Mouse (Mus musculus): ENCODE data around the gene Atg3.

The Atg3 gene

DNA sequence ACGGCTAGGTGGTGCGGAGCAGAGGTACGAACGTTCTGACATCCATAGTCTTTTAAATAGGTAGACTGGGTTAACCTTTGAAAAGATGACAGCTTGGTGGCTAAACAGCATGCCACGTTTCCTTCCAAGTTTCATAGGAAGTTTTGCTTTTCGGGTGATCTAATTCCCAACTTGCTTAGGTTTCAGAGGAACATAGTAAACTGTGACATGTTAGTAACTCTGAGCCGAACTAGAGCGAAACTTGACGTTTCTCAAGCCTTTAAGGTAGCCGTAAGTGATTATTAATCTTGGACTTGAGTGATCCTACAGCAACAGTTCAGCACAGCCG lies 768 bp downstream of the Atg3 start:
- no peak for TF ChIP-seq GATA4 (IDR thresholded peaks at IDR 0.05; ENCODE audit: insufficient replicate concordance, low read length)

DNA sequence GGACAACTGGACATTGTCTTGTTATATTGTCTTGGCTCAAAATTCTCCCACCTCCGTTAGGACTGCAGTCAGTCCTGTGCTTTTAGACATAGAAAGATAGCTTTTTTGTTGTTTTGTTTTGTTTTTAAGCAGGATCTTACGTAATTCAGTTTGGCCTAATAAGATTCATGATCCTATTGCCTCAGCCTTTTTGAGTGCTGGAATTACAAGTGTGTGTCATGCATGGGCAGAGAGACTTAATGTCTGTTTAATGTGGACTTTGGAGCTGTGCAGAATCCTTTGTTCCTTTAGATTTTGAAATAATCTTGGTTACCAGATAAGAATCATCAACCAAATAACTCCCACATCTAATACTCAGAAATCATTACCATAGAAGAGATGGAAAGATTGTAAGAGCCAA lies 20.0 kb downstream of the Atg3 start:
- no peak for TF ChIP-seq GATA4 (IDR thresholded peaks at IDR 0.05; ENCODE audit: insufficient replicate concordance, low read length)

DNA sequence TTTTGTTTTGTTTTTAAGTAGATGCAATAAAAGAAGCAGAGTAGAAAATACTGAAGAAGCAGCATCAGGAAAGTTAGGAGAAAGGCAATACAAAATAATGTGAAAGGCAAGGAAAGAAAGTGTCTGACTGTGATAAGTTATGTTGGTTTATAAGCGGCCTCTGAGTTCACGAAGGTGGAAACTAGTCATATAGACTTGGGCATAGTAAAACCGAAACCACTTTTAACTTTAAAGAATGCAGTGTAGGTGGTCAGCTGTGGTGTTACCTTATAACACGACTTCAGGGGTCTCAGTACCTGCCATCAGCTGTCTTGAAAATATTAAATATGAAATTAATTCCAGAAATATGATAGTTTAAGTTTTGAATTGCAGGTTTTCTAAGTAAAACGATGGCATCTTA lies 23.2 kb downstream of the Atg3 start:
- TF ChIP-seq GATA4 (IDR thresholded peaks at IDR 0.05; ENCODE audit: insufficient replicate concordance, low read length) = no peak

DNA sequence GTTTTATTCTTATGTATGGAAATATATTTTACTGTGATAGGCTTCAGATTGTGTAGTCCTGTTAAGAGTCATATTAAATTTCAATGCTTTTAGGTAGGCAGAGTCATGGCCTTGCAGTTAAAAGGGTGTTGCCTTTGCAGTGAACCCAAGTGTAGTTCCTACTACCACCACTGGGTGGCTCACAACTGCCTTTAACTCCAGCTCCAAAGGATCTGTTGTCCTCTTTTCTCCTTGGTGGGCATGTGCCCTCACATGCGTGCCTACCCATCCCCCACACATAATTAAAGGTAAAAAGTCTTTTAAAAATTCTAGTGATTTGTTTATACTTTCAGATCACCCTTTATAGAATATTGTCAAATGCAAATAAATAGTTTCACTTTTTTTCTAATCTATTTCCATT lies 34.0 kb downstream of the Atg3 start:
- no peak for TF ChIP-seq GATA4 (IDR thresholded peaks at IDR 0.05; ENCODE audit: insufficient replicate concordance, low read length)

DNA sequence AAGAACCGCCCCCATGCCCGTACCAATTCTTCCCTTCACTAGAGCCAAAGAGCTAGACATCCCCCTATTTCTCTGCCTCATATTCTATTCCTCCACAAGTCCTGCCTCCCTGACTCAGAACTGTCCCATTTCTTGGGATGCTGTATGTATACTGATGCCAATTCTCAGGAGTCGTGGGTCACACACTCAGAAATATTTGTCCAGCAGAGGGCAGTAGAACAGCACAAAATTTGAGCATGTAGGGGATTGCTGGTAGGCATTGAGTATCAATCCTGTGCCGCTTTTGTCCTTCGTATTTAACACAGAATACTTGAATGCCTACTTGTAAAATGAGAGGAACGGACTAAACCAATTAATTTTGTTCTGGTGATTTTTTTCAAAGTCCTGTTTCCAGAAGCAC lies 38.2 kb downstream of the Atg3 start:
- no peak for TF ChIP-seq GATA4 (IDR thresholded peaks at IDR 0.05; ENCODE audit: insufficient replicate concordance, low read length)

DNA sequence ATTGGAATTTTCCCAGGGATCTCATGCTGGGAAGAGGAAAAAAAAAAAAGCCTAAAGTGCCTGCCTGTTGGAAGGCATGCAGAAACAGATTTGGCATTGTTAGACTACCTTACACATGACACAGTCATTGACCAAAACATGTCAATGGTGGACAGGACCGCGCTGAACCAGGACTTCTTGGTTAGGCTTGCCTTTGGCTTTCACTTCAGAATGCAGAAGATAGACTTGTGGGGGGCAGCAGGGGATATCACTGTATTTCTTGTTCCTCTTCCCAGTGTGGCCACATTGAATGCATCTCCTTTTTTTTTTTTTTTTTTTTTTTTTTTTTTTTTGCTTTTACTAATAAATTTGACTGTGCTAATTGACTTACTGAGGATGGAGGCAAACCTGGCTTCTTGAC lies 42.8 kb downstream of the Atg3 start:
- TF ChIP-seq GATA4 (IDR thresholded peaks at IDR 0.05; ENCODE audit: insufficient replicate concordance, low read length) = no peak

DNA sequence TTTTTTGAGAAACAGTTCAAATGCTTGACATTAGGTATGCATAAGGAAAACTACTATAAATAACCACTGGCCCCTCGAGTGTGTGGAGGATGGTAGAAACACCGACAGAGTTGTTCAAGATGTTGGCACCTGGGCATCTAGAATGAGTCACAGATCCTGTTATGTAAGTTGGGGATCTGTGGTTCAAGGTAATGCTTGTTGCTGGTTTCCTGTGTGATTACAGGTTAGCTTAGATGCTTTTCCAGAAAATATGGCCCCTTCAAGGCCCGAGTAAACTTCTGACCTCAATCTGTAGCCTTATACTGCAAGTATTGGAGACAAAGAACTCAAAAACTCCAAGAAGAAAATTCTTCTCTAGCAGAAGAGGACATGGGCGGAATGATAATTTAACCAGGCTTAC lies 45.9 kb downstream of the Atg3 start:
- TF ChIP-seq GATA4 (IDR thresholded peaks at IDR 0.05; ENCODE audit: insufficient replicate concordance, low read length) = no peak

DNA sequence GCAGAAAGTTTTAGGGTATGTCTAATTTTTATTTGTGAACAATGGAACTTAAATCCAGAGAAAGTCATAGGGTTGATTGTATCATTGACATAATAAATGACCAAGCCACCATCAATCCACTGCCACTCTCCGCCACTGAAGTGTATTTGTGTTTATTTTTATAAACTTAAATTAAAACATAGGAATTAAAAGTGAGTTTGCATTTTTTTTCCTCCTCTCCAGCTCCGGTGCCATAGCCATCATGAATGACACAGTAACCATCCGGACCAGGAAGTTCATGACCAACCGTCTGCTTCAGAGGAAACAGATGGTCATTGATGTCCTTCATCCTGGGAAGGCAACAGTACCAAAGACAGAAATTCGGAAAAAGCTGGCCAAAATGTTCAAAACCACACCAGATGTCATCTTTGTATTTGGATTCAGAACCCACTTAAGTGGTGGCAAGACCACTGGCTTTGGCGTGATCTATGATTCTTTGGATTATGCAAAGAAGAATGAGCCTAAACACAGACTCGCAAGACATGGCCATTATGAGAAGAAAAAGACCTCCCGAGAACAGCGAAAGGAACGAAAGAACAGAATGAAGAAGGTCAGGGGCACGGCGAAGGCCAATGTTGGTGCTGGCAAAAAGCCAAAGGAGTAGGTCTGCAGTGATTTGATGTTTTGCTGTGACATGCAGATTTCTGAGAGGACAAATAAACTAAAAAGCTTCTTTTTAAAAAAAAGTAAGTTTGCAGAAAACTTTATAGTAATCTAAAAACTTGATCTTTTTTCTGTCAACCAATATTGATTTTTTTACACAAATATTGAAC lies 46.5 kb downstream of the Atg3 start:
- TF ChIP-seq GATA4 (IDR thresholded peaks at IDR 0.05; ENCODE audit: insufficient replicate concordance, low read length) = no peak

DNA sequence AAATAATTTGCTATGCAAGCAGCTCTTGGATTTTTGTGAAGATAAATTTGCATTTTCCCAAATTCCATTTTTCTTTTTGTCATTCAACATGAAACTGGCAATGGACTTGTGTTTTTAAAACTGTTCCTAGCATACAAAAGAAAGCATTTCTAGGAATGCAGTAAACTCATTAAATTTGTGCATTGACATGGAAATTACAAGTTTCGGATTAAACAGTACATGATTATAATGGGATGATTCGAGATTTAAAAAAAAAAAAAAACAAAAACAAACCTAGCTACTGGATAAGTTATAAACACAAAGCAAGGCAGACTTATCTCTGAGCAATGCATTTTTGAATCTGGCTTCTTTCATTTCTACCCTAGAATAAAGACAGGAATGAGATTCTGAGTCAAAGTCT lies 63.4 kb downstream of the Atg3 start:
- TF ChIP-seq GATA4 (IDR thresholded peaks at IDR 0.05; ENCODE audit: insufficient replicate concordance, low read length) = no peak

DNA sequence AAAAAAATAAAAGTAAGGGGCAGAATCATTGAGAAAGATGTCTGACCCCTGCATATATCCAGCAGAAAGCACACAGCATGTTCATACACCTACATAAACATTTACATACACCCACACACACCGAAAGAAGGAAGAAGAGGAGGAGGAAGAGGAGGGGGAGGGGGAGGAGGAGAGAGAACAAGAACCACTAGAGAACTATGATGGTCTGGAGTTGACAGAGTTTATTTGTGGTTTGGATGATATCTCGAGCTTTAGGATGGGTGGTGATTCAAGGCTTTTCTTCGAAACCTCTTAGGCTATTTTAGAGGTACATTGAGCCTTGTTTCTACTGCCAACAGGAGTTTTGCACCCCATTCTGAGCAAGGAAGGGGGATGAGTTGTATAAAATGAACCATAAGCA lies 64.2 kb downstream of the Atg3 start:
- TF ChIP-seq GATA4 (IDR thresholded peaks at IDR 0.05; ENCODE audit: insufficient replicate concordance, low read length) = no peak

DNA sequence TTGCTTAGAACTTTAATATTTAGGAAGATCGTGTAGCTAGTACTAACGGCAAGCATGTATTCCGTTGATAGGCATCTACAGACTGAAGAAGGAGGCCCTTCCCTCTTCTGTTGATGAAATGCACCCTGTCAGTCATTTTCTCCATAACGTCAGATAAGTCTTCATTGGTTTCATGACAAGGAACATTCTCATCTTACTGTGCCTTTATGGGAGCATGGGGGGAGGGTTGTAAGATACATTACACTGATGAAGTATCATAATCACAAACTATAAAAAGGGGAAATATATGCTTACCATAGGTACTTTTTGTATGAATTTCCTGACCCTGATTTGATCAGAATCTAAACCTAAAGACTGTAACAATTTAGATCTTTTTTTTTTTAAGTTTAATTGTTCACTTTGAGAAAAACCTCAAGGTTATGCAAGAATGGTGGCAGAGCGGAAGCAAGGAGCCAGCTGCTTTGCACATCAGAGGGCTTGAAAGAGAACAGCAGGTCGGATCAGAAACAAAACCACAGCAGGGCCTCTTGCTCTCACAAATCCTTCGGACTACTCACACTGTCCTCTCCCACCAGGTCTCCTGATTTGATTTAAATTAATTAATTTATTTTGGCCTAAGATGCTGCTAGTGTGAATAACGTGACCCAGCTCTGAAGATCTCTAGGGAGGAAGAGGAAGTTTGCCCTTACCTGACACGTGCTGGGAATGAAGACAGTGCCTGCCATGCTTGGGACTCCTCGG lies 65.2 kb downstream of the Atg3 start, which contains the start of gene Btla:
Btla (plus strand) TSS at position 668 of the 741 bp plus-strand sequence.
- TF ChIP-seq GATA4 (IDR thresholded peaks at IDR 0.05; ENCODE audit: insufficient replicate concordance, low read length) = no peak

DNA sequence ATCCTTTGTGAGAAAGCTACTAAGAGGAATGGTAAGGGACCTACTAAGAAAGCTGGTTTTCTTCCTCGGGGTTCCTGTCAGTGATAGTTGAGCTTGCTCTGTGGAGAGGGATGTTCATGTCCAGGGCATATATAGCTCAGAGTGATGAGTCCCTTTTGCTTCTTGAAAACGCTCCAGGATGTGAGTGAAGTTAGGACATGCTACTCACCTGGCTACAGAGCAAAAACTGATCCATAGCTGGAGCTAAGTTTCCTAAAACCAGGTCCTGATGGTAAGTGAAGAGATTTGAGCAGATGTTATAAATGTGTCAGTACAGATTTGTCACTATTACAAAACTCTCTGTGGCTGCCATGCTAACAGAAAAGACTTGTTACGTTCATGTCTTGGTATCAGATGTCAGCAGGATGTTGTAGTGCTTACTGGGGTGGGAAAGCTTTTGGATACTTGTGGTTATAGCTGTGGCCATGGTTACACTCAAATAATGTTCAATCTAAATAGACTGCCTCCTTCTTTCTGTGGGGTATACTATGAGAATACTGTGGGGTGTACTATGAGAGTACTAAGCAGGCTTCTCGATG lies 65.9 kb downstream of the Atg3 start:
- no peak for TF ChIP-seq GATA4 (IDR thresholded peaks at IDR 0.05; ENCODE audit: insufficient replicate concordance, low read length)

DNA sequence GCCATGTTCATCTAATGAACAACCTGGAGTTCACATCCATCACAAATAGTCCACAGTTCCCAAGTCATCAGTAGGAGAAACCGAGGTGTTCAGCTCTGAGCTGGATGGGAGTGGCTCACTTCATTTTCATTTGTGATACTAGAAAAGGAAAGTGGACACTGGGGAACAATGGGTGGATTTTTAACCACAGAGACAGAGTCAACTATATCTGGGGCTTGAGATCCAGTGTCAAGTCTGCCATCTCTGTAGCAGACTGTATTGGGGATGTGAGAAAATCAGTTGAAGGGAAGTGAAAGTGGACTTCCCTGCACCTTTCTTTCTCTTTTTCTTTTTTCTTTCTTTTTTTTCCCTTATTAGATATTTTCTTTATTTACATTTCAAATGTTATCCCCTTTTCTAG lies 68.4 kb downstream of the Atg3 start:
- TF ChIP-seq GATA4 (IDR thresholded peaks at IDR 0.05; ENCODE audit: insufficient replicate concordance, low read length) = no peak

DNA sequence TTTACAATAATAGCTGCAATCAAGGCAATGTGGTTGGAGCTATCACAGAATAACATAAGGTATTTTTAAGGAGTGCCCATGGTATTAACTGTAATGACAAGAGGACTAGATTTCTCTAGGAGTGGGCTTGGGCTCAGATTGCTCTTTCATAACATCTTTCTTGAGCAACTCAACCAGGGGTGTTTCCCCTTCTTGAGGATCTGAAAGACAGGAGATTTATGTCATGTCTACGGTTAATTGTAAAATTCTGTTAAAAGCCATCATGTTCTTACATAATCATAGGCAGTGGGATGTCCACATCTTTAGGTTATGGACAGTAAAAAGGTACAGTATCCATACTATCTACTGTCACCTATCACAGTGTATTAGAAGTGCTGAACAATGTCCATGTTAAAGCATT lies 72.7 kb downstream of the Atg3 start:
- TF ChIP-seq GATA4 (IDR thresholded peaks at IDR 0.05; ENCODE audit: insufficient replicate concordance, low read length) = no peak

DNA sequence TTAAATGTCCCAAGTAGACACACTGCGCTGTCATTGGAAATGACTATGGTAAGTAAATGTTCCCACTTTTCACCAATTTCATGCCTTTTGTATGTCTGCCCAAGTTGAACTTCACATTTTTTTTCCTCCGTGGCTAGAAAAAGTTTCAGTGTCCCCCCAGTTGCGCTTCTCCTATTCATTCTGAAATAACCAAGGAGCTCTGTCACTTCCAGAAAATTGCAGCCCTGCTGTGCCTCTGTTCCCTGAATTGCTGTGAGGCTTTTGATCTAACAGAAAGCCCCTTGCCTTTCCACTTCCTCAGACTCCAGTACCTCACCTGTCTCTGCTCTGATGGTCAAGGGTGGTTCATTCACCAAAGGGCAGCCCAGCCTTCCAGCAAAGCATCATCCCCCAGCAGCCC lies 74.4 kb downstream of the Atg3 start:
- TF ChIP-seq GATA4 (IDR thresholded peaks at IDR 0.05; ENCODE audit: insufficient replicate concordance, low read length) = no peak
